Mouse (Mus musculus): ENCODE results near the gene Mgat4b. TPM values are rescaled to one million over a fixed set of nuclear protein-coding genes. Genes with fewer than 3 reads are reported as not detected.

The Mgat4b gene
- polyA plus RNA-seq (2012; rRNA removed; ENCODE audit: low replicate concordance): 129 and 267 TPM in 2 replicates

GRCm38 (mm10) chr11:50210505-50211151 lies at the start of gene Mgat4b, which contains the start of gene Sqstm1:
TSS of gene Mgat4b (plus strand) at chr11:50210890.
TSS of gene Sqstm1 (minus strand) at chr11:50210827.

GRCm38 (mm10) chr11:50174111-50174729 lies 36.5 kb upstream of the Mgat4b start, which contains the start of gene Mrnip:
TSS of gene Mrnip (plus strand) at chr11:50174444.

GRCm38 (mm10) chr11:50238324-50238723 lies 27.6 kb downstream of the Mgat4b start, which contains the start of gene Ltc4s:
TSS of gene Ltc4s (minus strand) at chr11:50238616.

Other genes starting within 250 kb of the Mgat4b start
- 24.9 and 32.5 TPM in 2 replicates for gene Rnf130, start 185.5 kb upstream of the Mgat4b start, polyA plus RNA-seq (2012; rRNA removed; ENCODE audit: low replicate concordance)
- gene Tbc1d9b, start 79.5 kb upstream of the Mgat4b start, polyA plus RNA-seq (2012; rRNA removed; ENCODE audit: low replicate concordance): 20.5 and 21.6 TPM in 2 replicates
- gene Mrnip, start 36.4 kb upstream of the Mgat4b start, polyA plus RNA-seq (2012; rRNA removed; ENCODE audit: low replicate concordance): 2.2 and 2.3 TPM in 2 replicates
- gene Sqstm1, start 63 bp upstream of the Mgat4b start, polyA plus RNA-seq (2012; rRNA removed; ENCODE audit: low replicate concordance): 77.7 and 139 TPM in 2 replicates
- gene Ltc4s, start 27.7 kb downstream of the Mgat4b start, polyA plus RNA-seq (2012; rRNA removed; ENCODE audit: low replicate concordance): 97.9 and 207 TPM in 2 replicates
- gene Maml1, start 81.4 kb downstream of the Mgat4b start, polyA plus RNA-seq (2012; rRNA removed; ENCODE audit: low replicate concordance): 8.1 and 11.0 TPM in 2 replicates
- 8.5 and 18.6 TPM in 2 replicates for gene Canx, start 114.8 kb downstream of the Mgat4b start, polyA plus RNA-seq (2012; rRNA removed; ENCODE audit: low replicate concordance)
- 0.57 TPM in 1 of 2 replicates, not detected in the other for gene Cby3, start 143.6 kb downstream of the Mgat4b start, polyA plus RNA-seq (2012; rRNA removed; ENCODE audit: low replicate concordance)
- gene Hnrnph1, start 166.1 kb downstream of the Mgat4b start, polyA plus RNA-seq (2012; rRNA removed; ENCODE audit: low replicate concordance): 5.5 and 7.0 TPM in 2 replicates
- gene Rufy1, start 220.2 kb downstream of the Mgat4b start, polyA plus RNA-seq (2012; rRNA removed; ENCODE audit: low replicate concordance): 9.9 and 15.3 TPM in 2 replicates